Mouse (Mus musculus) cerebellum, postnatal 14 days (tissue): ENCODE results near the gene Mptx2.
"Not testable (repeated sequence)": the region's sequence is repeated elsewhere in the genome, so short reads cannot be mapped to it uniquely, and the experiment has no call there.

Experiments
- DNase-seq, 2 experiments: peaks; one replicate each; pipeline ENCODE4 v3.0.0; 2021; ENCODE audit warnings: mixed read lengths in 2 of 2

The Mptx2 gene

DNA sequence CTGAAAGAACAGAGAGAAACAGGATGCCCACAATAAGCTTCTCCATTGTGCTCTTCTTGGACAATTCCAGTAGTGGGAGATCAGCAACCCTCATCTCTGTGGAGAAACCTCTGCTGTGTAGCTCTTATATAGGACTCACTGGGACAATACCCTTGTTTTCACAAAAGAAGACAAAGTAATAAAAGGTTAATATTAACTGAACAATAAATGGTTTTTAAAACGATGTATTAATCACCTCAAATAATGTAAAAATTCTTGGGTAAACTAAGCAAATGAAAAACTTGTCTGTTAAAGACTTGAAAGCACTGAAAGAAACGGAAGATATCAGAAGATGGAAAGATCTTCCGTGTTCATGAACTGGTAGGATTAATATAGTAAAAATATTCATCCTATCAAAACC lies at the start of gene Mptx2:
Mptx2 (minus strand) TSS at position 101 of the 400 bp plus-strand sequence.
- no peak for DNase-seq

DNA sequence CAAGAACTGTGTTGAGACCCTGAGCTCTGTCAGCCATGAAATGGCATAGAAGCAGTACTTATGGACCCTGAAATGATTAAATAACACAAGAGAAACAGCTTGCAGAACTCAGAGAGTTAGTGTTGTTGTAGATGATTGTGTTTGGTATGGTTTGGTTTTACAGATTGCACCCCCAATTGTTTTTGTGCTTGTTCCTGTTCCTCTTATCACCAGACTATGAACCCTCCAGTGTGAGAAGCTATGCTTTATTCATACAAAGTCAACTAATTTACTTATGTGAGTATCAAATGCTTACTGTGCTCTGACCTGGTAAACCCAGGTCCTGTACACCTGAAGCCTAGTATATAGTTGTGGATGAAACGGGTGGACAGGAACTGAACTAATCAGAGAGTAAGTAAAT lies 49.0 kb upstream of the Mptx2 start:
- no peak for DNase-seq

DNA sequence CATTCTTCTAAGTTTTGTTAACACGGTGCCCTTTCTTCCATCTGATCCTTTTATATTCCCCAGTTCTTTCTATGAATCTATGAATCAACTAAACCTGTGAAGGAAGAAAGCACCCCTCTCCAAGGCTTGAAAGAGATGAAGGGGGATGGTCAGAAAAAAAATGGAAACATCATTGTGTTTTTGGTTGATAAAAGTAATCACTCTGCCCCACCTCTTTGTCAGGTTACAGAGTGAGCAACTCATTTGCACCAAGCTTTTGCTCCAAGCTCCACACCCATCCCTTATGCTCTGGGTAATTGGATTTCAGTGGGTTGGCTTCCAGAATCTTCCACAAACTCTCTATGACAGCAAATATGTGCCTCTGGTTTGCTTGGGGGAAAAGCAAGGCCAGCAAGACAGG lies 47.8 kb upstream of the Mptx2 start:
- DNase-seq = peak in 1 of 2 experiments; percentile 4

DNA sequence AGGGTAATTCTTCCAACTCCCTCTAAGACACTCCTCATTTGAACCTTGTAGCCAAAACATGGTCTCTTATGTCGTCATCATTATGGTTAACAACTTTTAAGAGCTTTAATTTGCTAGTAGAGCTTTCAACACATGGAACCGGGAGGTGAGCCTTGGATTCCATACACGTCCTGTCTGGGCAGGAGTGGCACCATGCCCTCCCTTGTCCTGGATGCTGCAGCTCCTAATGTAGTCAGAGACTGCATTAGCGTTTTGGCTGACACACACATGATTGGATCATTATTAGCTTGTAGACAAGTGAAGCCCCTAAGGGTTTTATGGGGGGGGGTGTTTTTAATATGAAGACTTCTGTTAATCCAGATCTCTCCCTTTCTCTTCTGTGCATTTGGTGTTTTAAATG lies 47.4 kb upstream of the Mptx2 start:
- DNase-seq = peak in 1 of 2 experiments; percentile 19

DNA sequence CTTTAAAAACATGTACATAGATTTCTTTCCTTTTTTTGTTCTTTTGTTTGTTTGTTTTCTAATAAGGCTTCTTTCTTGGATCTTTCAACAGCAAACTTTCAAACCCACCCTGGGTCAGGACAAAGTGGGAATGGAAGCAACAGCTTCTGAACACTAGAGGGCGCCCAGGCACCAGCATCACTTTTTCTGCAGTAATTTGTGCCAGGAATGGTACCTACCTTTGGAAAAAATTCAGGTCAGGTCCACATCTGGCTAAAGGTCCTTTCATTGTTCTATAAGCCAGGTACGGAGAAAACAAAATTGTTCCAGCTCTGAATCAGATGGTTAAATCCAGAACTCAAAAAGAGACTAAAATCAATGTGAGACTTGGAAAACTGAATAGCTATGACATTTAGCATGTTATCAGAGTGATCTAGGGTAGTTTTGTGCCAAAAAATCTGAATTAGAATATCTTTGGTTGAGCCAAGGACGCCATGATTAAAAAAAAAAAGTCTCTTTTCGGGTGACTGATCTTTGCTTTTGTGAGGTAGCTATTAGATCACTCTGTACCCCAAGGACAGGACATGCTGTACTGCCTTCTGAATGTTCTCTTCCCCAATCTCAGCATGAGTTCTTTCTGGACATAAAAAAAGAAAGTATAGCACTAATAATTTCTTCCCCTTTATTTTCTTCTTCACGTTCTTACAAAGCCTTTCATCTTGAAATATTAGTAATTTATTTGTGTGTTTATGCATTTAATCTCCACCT lies 46.4 kb upstream of the Mptx2 start:
- DNase-seq = peak; percentile 80 to 82

DNA sequence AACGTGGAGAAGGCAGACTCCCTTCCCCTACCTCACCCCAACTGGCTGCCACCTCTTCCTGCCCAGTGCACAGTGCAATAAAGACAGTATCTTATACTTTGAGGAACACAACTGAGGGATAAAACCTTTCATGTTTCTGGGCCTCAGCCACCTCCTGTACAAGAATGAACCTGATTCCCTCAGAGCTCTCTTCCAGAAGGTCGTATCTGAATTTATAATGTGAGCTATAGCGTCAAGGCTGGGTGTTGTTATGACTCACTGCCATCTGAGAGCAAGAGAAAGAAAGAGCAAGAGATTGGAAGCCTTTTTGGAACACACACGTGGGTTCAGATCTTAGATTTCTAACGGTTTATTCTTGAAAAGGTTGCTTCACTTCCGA lies 44.7 kb upstream of the Mptx2 start:
- no peak for DNase-seq

DNA sequence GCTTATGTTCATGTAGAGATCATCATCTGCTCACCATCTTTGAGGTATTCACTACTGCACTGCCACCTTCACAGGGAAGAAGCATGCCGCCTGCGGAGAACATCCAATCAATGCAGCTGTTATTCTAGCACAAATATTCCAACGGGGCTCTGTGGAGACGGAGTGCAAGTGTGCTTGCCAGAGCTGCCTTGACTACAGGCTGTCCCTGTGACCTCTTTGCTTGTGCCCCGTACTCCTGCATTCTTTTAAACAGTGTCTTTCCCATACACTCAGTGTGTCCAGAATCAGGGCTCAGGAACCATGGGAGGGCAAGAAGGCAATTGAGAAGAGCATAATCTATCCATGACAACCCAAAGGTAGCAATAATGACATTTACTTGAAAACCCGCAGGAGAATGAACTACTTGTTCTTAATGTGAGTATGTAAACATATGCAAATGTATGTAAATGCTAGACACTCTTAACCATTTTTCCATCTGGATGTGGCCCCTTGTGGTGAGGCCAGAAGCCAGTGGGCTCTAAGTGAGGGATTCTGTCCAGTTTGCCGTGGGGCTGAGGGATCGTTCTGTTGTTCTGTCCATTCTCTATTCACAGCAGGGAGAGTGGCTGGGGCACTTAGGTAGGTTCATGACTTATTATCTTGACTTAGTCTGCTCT lies 44.1 kb upstream of the Mptx2 start:
- DNase-seq = no peak

DNA sequence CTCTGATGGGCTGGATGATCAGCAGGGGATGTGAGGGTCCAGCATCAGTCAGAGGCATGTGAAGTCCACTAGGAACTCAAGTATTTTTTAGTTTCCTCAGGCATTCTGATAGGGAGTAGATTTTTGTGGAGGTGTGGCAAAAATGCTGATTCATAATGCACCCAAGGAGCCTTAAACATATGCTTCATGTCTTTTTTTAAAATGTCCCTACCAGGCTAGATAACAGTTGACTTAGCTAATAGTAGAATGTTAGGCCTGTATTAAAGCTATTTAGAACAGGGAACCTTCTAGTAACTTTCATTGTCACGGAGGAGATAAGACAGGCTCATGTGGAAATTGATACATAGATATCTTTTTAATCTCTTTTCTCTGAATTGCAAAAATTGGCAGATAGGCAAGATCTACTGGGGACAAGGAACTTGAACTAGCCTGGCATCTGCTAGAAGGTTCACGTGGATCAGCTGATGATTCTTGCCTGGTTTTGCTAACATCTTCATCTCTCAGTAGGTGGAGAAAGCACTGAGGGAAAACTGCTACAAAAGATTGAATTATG lies 40.4 kb upstream of the Mptx2 start:
- no peak for DNase-seq

DNA sequence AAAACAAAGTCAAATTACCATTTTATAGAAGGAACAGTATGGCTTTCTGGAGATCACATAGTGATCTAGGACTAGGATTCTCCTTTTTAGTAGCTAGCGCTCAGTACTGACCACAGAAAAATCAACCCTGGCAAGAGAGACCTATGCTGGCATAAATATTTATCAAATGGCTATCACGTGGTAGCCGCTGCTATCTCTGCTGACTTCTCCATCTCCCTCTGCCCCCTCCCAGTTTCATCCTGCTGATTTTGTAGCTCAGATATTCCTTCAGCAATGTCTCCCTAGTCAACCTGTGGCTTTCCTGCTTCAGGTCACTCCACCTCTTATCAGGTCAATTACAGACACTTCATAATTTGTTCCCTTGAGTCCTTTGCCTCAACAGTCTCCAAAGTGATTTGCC lies 38.1 kb upstream of the Mptx2 start:
- DNase-seq = no peak

DNA sequence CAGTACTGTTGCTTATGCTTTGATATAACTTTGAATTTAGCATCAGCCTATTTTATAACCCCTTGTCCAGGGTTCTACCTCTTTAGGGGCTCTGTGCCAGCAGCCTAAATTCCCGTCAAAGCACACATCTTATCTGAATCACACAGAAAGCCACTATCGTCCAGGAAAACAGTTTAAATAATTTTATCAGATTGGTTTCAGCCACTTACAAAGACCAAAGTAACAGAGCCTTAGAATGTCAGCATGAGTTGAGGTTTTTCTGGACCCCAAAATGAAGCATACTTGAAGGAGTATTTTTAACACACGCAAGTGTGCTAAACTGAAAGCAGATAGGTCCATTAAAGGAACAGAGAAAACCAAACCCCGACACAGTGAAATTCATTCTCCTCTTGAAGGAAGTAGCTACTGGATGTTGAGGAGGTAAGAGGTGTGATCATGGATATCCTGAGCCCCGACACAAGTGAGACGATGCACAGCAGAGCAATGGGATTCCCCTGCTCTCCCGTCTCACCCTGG lies 36.0 kb upstream of the Mptx2 start:
- not testable (repeated sequence) for DNase-seq

DNA sequence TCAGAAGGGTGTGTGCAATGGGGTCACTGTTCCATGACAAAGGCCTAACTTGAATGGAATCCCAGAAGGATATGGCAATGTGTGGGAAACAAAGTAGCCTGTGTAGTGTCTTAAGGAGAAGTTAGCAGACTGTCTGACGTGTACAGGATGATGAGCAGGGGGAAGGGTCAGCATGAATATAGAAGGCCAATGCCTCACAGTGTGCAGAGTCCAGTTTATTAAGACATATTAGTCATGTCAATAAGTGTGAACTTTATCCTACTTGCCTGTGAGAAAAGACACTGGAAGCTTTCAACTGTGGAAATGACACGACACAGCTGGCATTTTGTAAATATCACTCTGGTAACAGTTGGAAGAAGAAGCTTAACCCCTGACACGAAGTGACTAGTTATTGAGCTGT lies 25.2 kb upstream of the Mptx2 start:
- DNase-seq = not testable (repeated sequence)

DNA sequence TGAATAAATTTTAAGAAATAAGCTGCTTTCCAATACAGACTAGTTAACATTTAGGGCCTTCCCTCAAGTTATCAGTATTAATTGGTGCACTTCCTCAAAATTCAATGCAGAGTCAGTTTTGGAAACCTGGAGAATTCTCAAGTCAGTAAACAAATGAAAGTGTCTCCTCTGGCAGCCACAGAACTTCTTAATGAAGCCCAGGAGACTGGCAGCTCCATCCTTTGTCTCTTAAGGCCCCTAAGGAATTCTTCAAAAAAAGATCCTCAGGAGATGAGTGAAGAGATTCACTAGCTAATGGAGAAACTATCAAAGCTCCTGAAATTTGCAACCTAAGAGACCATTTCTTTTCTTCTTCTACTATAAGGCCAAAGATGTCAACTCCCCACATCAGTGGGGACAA lies 11.9 kb downstream of the Mptx2 start, which contains the start of gene Olfr418:
Olfr418 (plus strand) TSS at position 301 of the 400 bp plus-strand sequence.
- DNase-seq = no peak

DNA sequence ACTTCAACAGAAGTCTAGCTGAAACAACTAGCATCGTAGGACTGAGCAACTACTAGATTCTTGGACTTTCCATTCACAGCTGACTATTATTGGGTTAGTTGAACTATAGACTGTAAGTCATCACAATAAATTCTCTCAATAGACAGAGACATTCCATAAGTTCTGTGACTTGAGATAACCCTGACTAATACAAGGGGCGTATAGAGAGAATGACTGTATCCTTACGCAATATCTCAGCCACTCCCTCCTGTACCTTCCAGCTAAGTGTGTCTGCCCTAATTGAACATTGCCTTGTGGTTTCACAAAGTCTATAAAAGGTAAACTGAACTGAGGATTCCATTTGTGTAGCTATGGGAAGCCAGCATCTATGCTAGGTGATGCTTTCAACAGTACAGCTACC lies 27.7 kb downstream of the Mptx2 start:
- DNase-seq = no peak

DNA sequence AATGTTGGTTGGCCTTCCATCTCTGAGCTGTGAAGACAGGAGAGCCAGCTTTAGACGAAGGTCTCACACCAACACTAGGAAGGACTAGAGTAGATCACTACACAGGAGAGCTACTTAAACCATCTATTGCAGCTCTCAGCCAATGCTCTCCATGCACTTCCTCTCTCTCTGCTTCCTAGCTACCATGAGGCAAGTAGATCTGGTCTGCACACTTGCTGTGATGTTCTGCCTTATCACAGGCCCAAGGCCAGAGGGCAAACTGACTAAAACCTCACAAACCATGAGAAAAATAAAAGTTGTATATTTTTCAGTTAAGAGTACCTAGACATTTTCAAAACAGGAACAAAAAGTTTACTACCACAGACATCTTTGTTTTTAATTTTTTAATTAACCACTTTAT lies 40.6 kb downstream of the Mptx2 start:
- DNase-seq = not testable (repeated sequence)

DNA sequence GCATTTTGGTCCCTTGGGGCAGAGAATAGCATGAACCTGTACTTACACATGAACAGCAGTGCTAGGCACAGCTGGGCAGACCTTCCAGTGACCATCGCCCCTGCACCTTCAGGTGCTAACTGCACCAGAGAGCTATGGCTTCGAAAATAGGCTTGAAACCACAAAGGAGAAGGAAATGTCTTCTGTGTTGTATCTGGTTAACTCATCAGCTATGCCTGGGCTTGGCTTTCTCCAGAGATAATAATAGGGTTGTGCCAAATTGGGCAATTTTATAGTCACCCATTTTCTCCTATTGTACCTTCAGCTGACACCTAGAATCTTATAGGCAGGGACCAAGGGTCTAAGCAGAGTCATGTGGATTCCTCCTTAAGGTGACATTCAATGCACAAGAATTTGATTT lies 50.5 kb downstream of the Mptx2 start, which contains the start of gene Fcer1a:
Fcer1a (minus strand) TSS at position 134 of the 400 bp plus-strand sequence.
- no peak for DNase-seq
